Mouse (Mus musculus) liver, embryonic 14.5 days (tissue): ENCODE results near the gene Cenpb. TPM values are rescaled to one million over a fixed set of nuclear protein-coding genes. Genes with fewer than 3 reads are reported as not detected.

Source experiments
- ATAC-seq: fragments of 200-750 bp; cut with Nextera tagmentation; 2 replicates; pipeline ENCODE4 v1.8.0; 2017; ENCODE audit warnings: moderate number of reproducible peaks, mild to moderate bottlenecking, moderate library complexity; ENCODE audit not compliant: insufficient read depth
- DNase-seq, 3 experiments: peaks; one replicate each; pipeline ENCODE4 v3.0.0-alpha.2; 2012 to 2013; ENCODE audit warnings: low read depth in 3 of 3, low spot score in 3 of 3
- H3K27ac ChIP-seq: fragments of 300-500 bp; sonication (generic); 2 replicates; pipeline ENCODE4 v1.5.1; 2014; ENCODE audit warnings: moderate library complexity, mild to moderate bottlenecking, control low read depth, inconsistent platforms
- H3K27me3 ChIP-seq: fragments of 300-500 bp; sonication (generic); 2 replicates; pipeline ENCODE4 v1.6.1; 2014; ENCODE audit warnings: mild to moderate bottlenecking, low read length, moderate library complexity; ENCODE audit not compliant: control insufficient read depth, insufficient read depth
- H3K36me3 ChIP-seq: fragments of 300-500 bp; sonication (generic); replicated peaks from 2 replicates; pipeline ENCODE4 v1.6.1; 2014; ENCODE audit warnings: low read depth; ENCODE audit not compliant: control insufficient read depth, insufficient read depth
- H3K4me1 ChIP-seq, 2 experiments: fragments of 200-500 bp in 1 of 2; fragments of 300-500 bp in 1 of 2; sonication (generic) in 1 of 2; replicated peaks; 2 replicates each; pipeline ENCODE4 v1.6.1; 2012 to 2014; ENCODE audit warnings: antibody characterized with exemption in 1 of 2, inconsistent platforms in 1 of 2, low read length in 1 of 2; ENCODE audit not compliant: control insufficient read depth in 2 of 2, insufficient read depth in 2 of 2
- H3K4me2 ChIP-seq: fragments of 300-500 bp; sonication (generic); 2 replicates; pipeline ENCODE4 v1.6.1; 2014; ENCODE audit warnings: low read depth, mild to moderate bottlenecking, control low read depth, moderate library complexity
- H3K4me3 ChIP-seq, 2 experiments: fragments of 200-500 bp in 1 of 2; fragments of 300-500 bp in 1 of 2; sonication (generic) in 1 of 2; 2 replicates each; pipeline ENCODE4 v1.5.1; 2012 to 2014; ENCODE audit warnings: low read depth in 2 of 2, low read length in 2 of 2, mild to moderate bottlenecking in 2 of 2, control low read depth in 1 of 2, inconsistent platforms in 1 of 2, moderate library complexity in 1 of 2; ENCODE audit not compliant: insufficient read depth in 1 of 2
- H3K9ac ChIP-seq: fragments of 300-500 bp; sonication (generic); replicated peaks from 2 replicates; pipeline ENCODE4 v1.6.1; 2014; ENCODE audit warnings: mild to moderate bottlenecking, control low read depth, moderate library complexity
- H3K9me3 ChIP-seq: fragments of 300-500 bp; sonication (generic); 2 replicates; pipeline ENCODE4 v1.6.1; 2016; ENCODE audit warnings: low read length, mixed read lengths; ENCODE audit not compliant: control insufficient read depth
- CTCF ChIP-seq: IDR thresholded peaks from 2 replicates; pipeline ENCODE4 v1.5.1; 2016; ENCODE audit warnings: antibody characterized with exemption, low read depth, control low read depth
- EP300 ChIP-seq: IDR thresholded peaks from 2 replicates; pipeline ENCODE4 v1.6.1; 2016; ENCODE audit warnings: antibody characterized with exemption, low read depth
- WGBS: fragments of 180-500 bp; shearing (Covaris S2); extraction: QIAGEN DNeasy Blood & Tissue Kit; methylation state at CpG from one replicate; pipeline ENCODE4 v1.1.7; 2014; ENCODE audit not compliant: insufficient replicate concordance; 5-methylcytosine and 5-hydroxymethylcytosine counted together
- polyA plus RNA-seq, 2 experiments: library from polyadenylated mRNA; depleted of rRNA in 1 of 2; stranded (reverse) in 1 of 2; unstranded in 1 of 2; fragments of >200 nt; fragmentation: Nextera tagmentation in 1 of 2; extraction: Ambion mirVana in 1 of 2; gene quantifications; 2 replicates each; pipeline versions ENCODE4 v1.2.1 to v1.2.3; 2012 to 2014

The Cenpb gene
- polyA plus RNA-seq, 2 experiments, result 2.7 to 12.4 TPM

DNA sequence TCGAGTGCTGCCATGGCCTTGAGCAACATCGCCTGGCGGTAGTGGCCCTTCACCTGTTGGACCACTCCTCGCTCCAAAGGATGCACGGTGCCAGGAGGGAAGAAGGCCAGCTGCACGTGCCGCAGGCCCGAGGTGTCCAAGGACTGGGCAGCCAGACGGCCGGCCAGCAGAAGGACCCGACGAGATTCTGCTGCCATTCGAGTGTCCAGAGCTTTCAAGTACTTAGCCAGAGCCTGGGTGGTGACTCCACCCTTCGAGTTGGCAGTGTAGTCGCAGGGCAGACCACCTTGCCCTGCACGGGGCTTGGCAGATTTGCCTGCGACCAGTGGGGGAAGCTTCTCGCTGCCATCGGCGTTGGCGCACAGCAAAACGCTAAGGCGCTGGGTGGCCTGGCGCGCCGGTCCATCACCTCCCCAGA, 1.0 kb downstream of the Cenpb start:
- DNase-seq (no peak), ATAC-seq (peak; percentile 0; the same call in 1 of the 2 replicates)
- TF ChIP-seq CTCF (no peak), EP300 (no peak)
- Histone ChIP-seq H3K4me1 (peaks cover 24 to 30% of the 10 kb centered on the region in 2 experiments), H3K4me2 (peak overlapping the region; percentile 96), H3K36me3 (no peaks in the 10 kb centered on the region; the same call in 1 of the 2 replicates), H3K27me3 (peaks cover 7% of the 10 kb centered on the region), H3K9ac (peak overlapping the region; percentile 87), H3K9me3 (no peaks in the 10 kb centered on the region), H3K27ac (no peak overlapping the region), H3K4me3 (peak overlapping the region; percentile 80 to 92)
- 48% methylated on average over 26 of the region's 26 CpGs for WGBS

DNA sequence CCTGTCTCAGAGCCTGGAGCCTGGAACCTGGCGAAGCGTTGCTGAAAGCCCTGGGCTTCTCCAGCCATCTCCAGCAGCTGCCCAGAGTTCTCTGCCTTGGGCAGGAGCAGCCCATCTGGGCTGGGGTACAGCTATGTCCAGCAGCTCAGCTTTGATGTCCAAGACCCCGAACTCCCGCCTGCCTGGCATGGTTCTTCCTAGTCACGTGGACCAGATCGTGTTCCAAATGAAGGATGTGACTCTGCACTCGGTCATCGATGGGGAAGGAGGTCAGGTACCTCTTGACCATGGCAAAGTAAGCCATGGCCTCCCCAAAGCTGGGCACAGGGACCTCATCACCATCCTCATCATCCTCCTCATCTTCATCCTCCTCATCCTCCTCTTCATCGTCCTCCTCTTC, 1.9 kb downstream of the Cenpb start:
- TF ChIP-seq CTCF, result no peak
- TF ChIP-seq EP300, result no peak
- 82% methylated on average over 9 of the region's 9 CpGs for WGBS
- peak overlapping the region; percentile 12; the same call in 1 of the 2 replicates for H3K9ac ChIP-seq
- H3K36me3 ChIP-seq, result no peaks in the 10 kb centered on the region; the same call in 1 of the 2 replicates
- peak overlapping the region; percentile 96 for H3K4me2 ChIP-seq
- peaks cover 16% of the 10 kb centered on the region for H3K27me3 ChIP-seq
- ATAC-seq (no peak), DNase-seq (no peak)
- no peak overlapping the region for H3K27ac ChIP-seq
- no peaks in the 10 kb centered on the region for H3K9me3 ChIP-seq
- peak overlapping the region; percentile 80 to 92 for H3K4me3 ChIP-seq
- peaks cover 24 to 30% of the 10 kb centered on the region in 2 experiments for H3K4me1 ChIP-seq

DNA sequence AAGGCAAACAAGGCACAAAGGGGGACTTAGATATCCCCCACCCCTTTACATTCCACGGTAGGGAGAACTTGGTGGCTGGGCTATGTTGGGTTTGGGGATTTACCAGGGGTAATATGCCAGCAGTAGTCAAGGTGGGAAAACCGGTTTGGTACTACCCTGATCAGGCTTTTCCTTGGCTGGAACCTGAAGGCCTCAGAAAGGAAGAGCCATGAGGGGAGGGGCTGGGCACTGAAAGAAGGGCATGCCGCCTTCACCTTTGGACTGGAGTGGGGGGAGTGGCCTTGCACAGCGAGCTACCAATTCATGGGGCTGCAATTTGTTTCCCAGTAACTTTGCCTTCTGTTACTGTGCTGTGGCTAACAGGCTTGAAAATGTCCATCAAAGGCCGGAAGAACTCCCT, 3.4 kb downstream of the Cenpb start:
- Histone ChIP-seq H3K9me3 (no peaks in the 10 kb centered on the region), H3K4me2 (peak overlapping the region; percentile 13), H3K36me3 (no peaks in the 10 kb centered on the region; the same call in 1 of the 2 replicates), H3K27ac (no peak overlapping the region), H3K9ac (no peak overlapping the region), H3K4me3 (no peak overlapping the region), H3K4me1 (peaks cover 26 to 30% of the 10 kb centered on the region in 2 experiments), H3K27me3 (peaks cover 30% of the 10 kb centered on the region)
- ATAC-seq, result no peak
- no peak for TF ChIP-seq EP300
- no peak for TF ChIP-seq CTCF
- WGBS, result 68% methylated on average over 5 of the region's 5 CpGs
- no peak for DNase-seq

DNA sequence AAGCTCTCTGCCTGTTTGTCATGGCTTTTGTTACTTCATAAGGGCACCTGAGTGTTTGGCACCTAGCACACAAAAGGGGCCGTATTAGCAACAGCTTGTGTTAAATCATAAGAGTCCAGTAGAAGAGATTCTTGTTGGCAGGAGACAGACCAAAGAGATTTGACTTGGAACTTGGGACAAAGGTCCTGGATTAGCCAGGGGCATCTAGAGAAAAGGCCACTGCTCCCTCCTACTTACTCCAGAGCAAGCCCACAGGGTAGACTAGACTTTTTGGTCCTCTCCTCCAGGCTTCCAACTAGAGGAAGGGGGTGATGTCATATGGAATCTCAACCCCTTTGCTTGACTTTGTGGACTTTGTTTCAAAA, 3.9 kb downstream of the Cenpb start:
- WGBS, result 93% methylated on average over 1 of the region's 1 CpGs
- no peak overlapping the region for H3K27ac ChIP-seq
- ATAC-seq (no peak), DNase-seq (no peak)
- no peak overlapping the region for H3K4me3 ChIP-seq
- H3K9ac ChIP-seq, result no peak overlapping the region
- H3K27me3 ChIP-seq, result peaks cover 36% of the 10 kb centered on the region
- H3K4me2 ChIP-seq, result no peak overlapping the region
- no peaks in the 10 kb centered on the region for H3K9me3 ChIP-seq
- TF ChIP-seq EP300, result no peak
- TF ChIP-seq CTCF, result no peak
- no peaks in the 10 kb centered on the region; the same call in 1 of the 2 replicates for H3K36me3 ChIP-seq
- H3K4me1 ChIP-seq, result peaks cover 26 to 27% of the 10 kb centered on the region in 2 experiments

DNA sequence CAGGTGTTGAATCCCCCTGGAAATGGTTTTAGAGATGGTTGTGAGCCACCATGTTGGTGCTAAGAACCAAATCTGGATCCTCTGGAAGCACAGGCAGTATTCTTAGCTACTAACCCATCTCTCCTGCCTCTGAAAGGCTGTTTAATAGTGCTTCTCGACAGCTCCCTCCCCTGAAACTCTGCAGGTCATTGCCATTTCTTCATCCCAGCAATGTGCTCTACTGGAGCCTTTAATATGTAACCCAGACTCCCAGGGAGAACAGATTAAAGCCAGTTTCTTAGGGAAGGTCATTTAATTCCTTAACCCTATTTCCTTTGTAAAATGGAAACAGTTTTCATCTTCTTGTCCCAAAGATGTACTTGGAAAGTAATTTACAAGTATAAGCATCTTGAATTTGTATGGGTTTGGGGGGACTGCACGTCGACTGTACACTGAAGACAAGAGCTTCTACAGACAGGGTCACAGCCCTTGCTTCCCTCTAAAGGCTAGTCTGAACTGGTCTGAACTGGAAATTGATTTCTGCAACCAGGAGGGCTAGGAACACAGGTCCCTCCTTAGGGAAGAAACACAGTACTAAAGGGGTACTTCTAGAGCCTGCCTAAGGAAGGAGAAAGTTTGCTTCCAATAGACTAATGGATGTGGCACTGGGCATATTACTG, 4.5 kb downstream of the Cenpb start:
- WGBS, result 73% methylated on average over 3 of the region's 3 CpGs
- DNase-seq (no peak), ATAC-seq (no peak)
- Histone ChIP-seq H3K4me2 (no peak overlapping the region), H3K9ac (no peak overlapping the region), H3K27ac (no peak overlapping the region), H3K27me3 (peaks cover 41% of the 10 kb centered on the region), H3K4me3 (no peak overlapping the region), H3K9me3 (no peaks in the 10 kb centered on the region), H3K36me3 (no peaks in the 10 kb centered on the region; the same call in 1 of the 2 replicates), H3K4me1 (peaks cover 24 to 25% of the 10 kb centered on the region in 2 experiments)
- TF ChIP-seq CTCF, result no peak
